Mouse (Mus musculus) CH12.LX (cell line): ENCODE measurements around the gene Hbq1b. TPM values are rescaled to one million over a fixed set of nuclear protein-coding genes. Genes with fewer than 3 reads are reported as not detected.

Experiments
- DNase-seq: peaks from one replicate; pipeline ENCODE4 v3.0.0-alpha.2; 2013; ENCODE audit errors: extremely low read depth
- H3K27ac ChIP-seq: 2 replicates; pipeline ENCODE4 v1.5.1; 2012; ENCODE audit warnings: low read depth, mild to moderate bottlenecking, control low read depth, moderate library complexity; ENCODE audit not compliant: insufficient read depth
- H3K27me3 ChIP-seq: replicated peaks from 2 replicates; pipeline ENCODE3; 2012; ENCODE audit warnings: inconsistent platforms
- H3K36me3 ChIP-seq, 2 experiments: replicated peaks in 1 of 2; 2 replicates each; pipeline versions ENCODE3 to v1.6.1; 2012; ENCODE audit warnings: inconsistent platforms in 1 of 2, low read length in 1 of 2, mild to moderate bottlenecking in 1 of 2, mixed read lengths in 1 of 2, moderate library complexity in 1 of 2; ENCODE audit not compliant: control insufficient read depth in 1 of 2, insufficient read depth in 1 of 2
- H3K4me1 ChIP-seq, 2 experiments: 2 replicates each; pipeline ENCODE4 v1.6.1; 2012; ENCODE audit warnings: inconsistent platforms in 1 of 2, moderate library complexity in 1 of 2; ENCODE audit not compliant: insufficient read depth in 2 of 2, control insufficient read depth in 1 of 2
- H3K4me2 ChIP-seq: 2 replicates; pipeline ENCODE4 v1.6.1; 2012; ENCODE audit warnings: low read depth, mild to moderate bottlenecking, control low read depth; ENCODE audit not compliant: poor library complexity, insufficient read depth, severe bottlenecking
- H3K4me3 ChIP-seq, 3 experiments: fragments of 150-350 bp in 1 of 3; sonication (generic) in 1 of 3; replicated peaks in 1 of 3; 2 replicates each; pipeline versions ENCODE3 to v1.5.1; 2011 to 2012; ENCODE audit warnings: low read depth in 2 of 3, low read length in 2 of 3, mild to moderate bottlenecking in 2 of 3, moderate library complexity in 2 of 3, control low read depth in 1 of 3, improper control_type of control experiment in 1 of 3, inconsistent platforms in 1 of 3, mixed read lengths in 1 of 3; ENCODE audit not compliant: poor library complexity in 1 of 3
- H3K79me2 ChIP-seq: replicated peaks from 2 replicates; pipeline ENCODE4 v1.6.1; 2012; ENCODE audit warnings: mild to moderate bottlenecking, moderate library complexity; ENCODE audit not compliant: control insufficient read depth, poor library complexity, insufficient read depth, severe bottlenecking; ENCODE audit errors: extremely low read depth
- H3K9ac ChIP-seq: 2 replicates; pipeline ENCODE4 v1.6.1; 2012; ENCODE audit warnings: low read depth, mild to moderate bottlenecking, control low read depth, moderate library complexity; ENCODE audit not compliant: insufficient read depth
- H3K9me3 ChIP-seq: replicated peaks from 2 replicates; pipeline ENCODE3; 2012; ENCODE audit warnings: low read length, inconsistent platforms, mixed read lengths
- BHLHE40 ChIP-seq: IDR thresholded peaks from 2 replicates; pipeline ENCODE4 v1.6.1; 2011; ENCODE audit warnings: mild to moderate bottlenecking, low read depth, low read length, improper control_type of control experiment
- CHD2 ChIP-seq: IDR thresholded peaks from 2 replicates; pipeline ENCODE4 v1.6.1; 2011; ENCODE audit warnings: low read length, improper control_type of control experiment
- E2F4 ChIP-seq: IDR thresholded peaks from 2 replicates; pipeline ENCODE4 v1.6.1; 2011; ENCODE audit warnings: low read depth, low read length, improper control_type of control experiment; ENCODE audit not compliant: insufficient replicate concordance
- EP300 ChIP-seq: IDR thresholded peaks from 2 replicates; pipeline ENCODE4 v1.6.1; 2011; ENCODE audit warnings: low read length, improper control_type of control experiment
- IRF4 ChIP-seq: IDR thresholded peaks from 2 replicates; pipeline ENCODE4 v1.6.1; 2014; ENCODE audit warnings: low read depth, mild to moderate bottlenecking, inconsistent platforms, low read length, improper control_type of control experiment
- JUND ChIP-seq: conservative IDR thresholded peaks from 2 replicates; pipeline ENCODE4 v1.6.1; 2011; ENCODE audit warnings: low read depth, low read length, improper control_type of control experiment
- KAT2A ChIP-seq: IDR thresholded peaks from 2 replicates; pipeline ENCODE4 v1.6.1; 2012; ENCODE audit warnings: low read length, improper control_type of control experiment, inconsistent platforms; ENCODE audit not compliant: insufficient replicate concordance
- MAFK ChIP-seq: IDR thresholded peaks from 2 replicates; pipeline ENCODE4 v1.6.1; 2011; ENCODE audit warnings: low read length, improper control_type of control experiment; ENCODE audit not compliant: insufficient replicate concordance
- MAZ ChIP-seq: IDR thresholded peaks from 2 replicates; pipeline ENCODE4 v1.6.1; 2012; ENCODE audit warnings: low read depth, mild to moderate bottlenecking, inconsistent platforms, low read length, improper control_type of control experiment, moderate library complexity
- POLR2AphosphoS2 ChIP-seq: IDR thresholded peaks from 2 replicates; pipeline ENCODE4 v1.6.1; 2011; ENCODE audit warnings: low read depth, low read length, improper control_type of control experiment
- RCOR1 ChIP-seq: conservative IDR thresholded peaks from 2 replicates; pipeline ENCODE4 v1.6.1; 2012; ENCODE audit warnings: low read depth, mild to moderate bottlenecking, inconsistent platforms, low read length, improper control_type of control experiment
- SIN3A ChIP-seq: IDR thresholded peaks from 2 replicates; pipeline ENCODE4 v1.6.1; 2012; ENCODE audit warnings: low read length, improper control_type of control experiment, inconsistent platforms
- TBP ChIP-seq: conservative IDR thresholded peaks from 2 replicates; pipeline ENCODE4 v1.6.1; 2011; ENCODE audit warnings: low read depth, low read length, improper control_type of control experiment
- TCF12 ChIP-seq: IDR thresholded peaks from 2 replicates; pipeline ENCODE4 v1.6.1; 2014; ENCODE audit warnings: low read depth, mild to moderate bottlenecking, inconsistent platforms, low read length, improper control_type of control experiment
- ZC3H11A ChIP-seq: IDR thresholded peaks from 2 replicates; pipeline ENCODE4 v1.6.1; 2012; ENCODE audit warnings: low read depth, mild to moderate bottlenecking, inconsistent platforms, low read length, improper control_type of control experiment
- ZKSCAN1 ChIP-seq: IDR thresholded peaks from 2 replicates; pipeline ENCODE4 v1.6.1; 2012; ENCODE audit warnings: low read depth, inconsistent platforms, low read length, improper control_type of control experiment, borderline replicate concordance
- ZNF384 ChIP-seq: IDR thresholded peaks from 2 replicates; pipeline ENCODE4 v1.6.1; 2012; ENCODE audit warnings: low read depth, low read length, improper control_type of control experiment, inconsistent platforms
- dilution Hi-C: fragments of 300-500 bp; cut with MboI; formaldehyde crosslinking; loops from 2 replicates; pipeline ENCODE4 v1.14.3; 2020; ENCODE audit warnings: low sequenced_read_pairs; ENCODE audit not compliant: extremely low pct_unique_long_range_greater_than_20kb, extremely low pct_ligation_motif_present
- in situ Hi-C: fragments of 300-500 bp; cut with MboI; formaldehyde crosslinking; loops from 3 replicates; pipeline ENCODE4 v1.14.3; 2019; ENCODE audit warnings: low sequenced_read_pairs, low pct_ligation_motif_present, low pct_unique_long_range_greater_than_20kb, mixed read lengths
- polyA plus RNA-seq: library from polyadenylated mRNA; unstranded; fragments of >175 nt; gene quantifications from 2 replicates; pipeline ENCODE4 v1.2.1, GENCODE M21; 2012; ENCODE audit warnings: low read depth; ENCODE audit not compliant: insufficient read length
- total RNA-seq, 2 experiments: library from RNA; depleted of rRNA; stranded (reverse); fragments of 300-350 nt in 1 of 2; fragments of >200 nt in 1 of 2; gene quantifications; 2 replicates each; pipeline ENCODE4 v1.2.3; 2012 to 2014

The Hbq1b gene
- total and polyA plus RNA-seq, 3 experiments = not detected

DNA sequence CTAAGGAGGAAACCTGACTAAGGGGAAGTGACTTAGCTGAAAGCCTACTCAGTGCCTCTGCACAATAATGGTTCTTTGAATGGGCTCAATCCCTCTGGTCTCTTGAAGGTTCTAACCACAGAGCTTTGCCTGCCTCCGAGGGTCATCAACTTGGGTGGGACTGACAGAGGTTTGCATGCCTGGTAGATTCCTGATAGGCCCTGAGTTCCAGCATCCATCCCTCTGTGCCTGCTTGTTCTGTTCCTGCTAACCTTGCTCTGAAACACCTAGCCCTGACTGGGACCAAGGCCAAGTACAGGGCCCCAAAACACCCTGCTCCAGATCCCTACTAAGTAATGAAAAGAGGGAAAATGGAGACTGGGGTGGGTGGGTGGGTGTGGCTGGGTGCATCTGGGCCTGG is 16.7 kb downstream of the Hbq1b start:
- TF ChIP-seq TBP (no peak), ZC3H11A (no peak), BHLHE40 (no peak), MAFK (no peak), EP300 (no peak), E2F4 (no peak), RCOR1 (no peak), MAZ (no peak), CHD2 (no peak), ZNF384 (no peak), POLR2AphosphoS2 (no peak)
- Histone ChIP-seq H3K4me2 (no peak overlapping the region), H3K9ac (no peak overlapping the region), H3K27me3 (peaks cover 17% of the 10 kb centered on the region), H3K9me3 (no peaks in the 10 kb centered on the region), H3K27ac (no peak overlapping the region), H3K4me1 (0 out of 4 replicates have a peak, but pooled peaks cover 0 to 5% of the 10 kb centered on the region in 2 experiments), H3K36me3 (no peaks in the 10 kb centered on the region), H3K4me3 (no peak overlapping the region), H3K79me2 (no peaks in the 10 kb centered on the region)
- in situ Hi-C loops = loop anchor here (10.0 to 25.0 kb wide), 2 partner anchors 119 to 316 kb away; no protein-coding TSS in a partner anchor
- DNase-seq = no peak
- dilution Hi-C loops = no loop called here

DNA sequence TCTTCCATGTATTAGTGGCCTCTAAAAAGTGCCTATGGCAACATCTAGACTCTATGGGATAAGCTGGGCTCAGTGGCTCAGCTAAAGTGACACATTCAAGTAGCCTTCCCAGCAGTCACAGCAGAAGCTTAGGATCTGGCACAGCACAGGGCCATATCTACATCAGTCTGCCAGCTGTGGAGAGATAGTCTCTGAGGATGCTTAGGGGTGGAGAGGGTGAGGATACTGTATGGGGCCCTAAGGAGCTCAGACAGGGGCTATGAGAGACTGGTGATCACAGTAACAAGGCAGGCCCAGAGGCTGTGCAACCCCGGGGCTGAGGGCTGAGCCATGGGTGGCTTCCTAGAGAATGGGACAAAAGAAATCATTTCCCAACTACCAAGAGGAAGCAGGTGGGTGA is 20.2 kb downstream of the Hbq1b start:
- dilution Hi-C loops = no loop called here
- Histone ChIP-seq H3K4me2 (no peak overlapping the region), H3K79me2 (no peaks in the 10 kb centered on the region), H3K36me3 (no peaks in the 10 kb centered on the region), H3K27ac (no peak overlapping the region), H3K27me3 (peaks cover 14% of the 10 kb centered on the region), H3K9ac (no peak overlapping the region), H3K4me1 (no peaks in the 10 kb centered on the region; a peak in 1 of 4 replicates), H3K9me3 (no peaks in the 10 kb centered on the region), H3K4me3 (no peak overlapping the region)
- no peak for DNase-seq
- in situ Hi-C loops = loop anchor here (10.0 to 25.0 kb wide), 2 partner anchors 122 to 320 kb away; no protein-coding TSS in a partner anchor
- TF ChIP-seq MAZ (no peak), TCF12 (no peak), ZKSCAN1 (no peak), IRF4 (no peak), SIN3A (no peak), JUND (no peak), RCOR1 (no peak), KAT2A (no peak)
